Mouse (Mus musculus) C2C12 (cell line): Measurements from ENCODE around the gene Gart.

Source experiments
- CEBPB ChIP-seq: IDR thresholded peaks from one replicate; pipeline ENCODE4 v1.6.1; 2011; ENCODE audit warnings: low read depth, mild to moderate bottlenecking, control low read depth, moderate library complexity
- CTCF ChIP-seq: IDR thresholded peaks from one replicate; pipeline ENCODE4 v1.5.1; 2011; ENCODE audit not compliant: control insufficient read depth, insufficient read depth, insufficient read length
- FOSL1 ChIP-seq: IDR thresholded peaks from one replicate; pipeline ENCODE4 v1.8.0; 2011; ENCODE audit warnings: mild to moderate bottlenecking, low read length; ENCODE audit not compliant: poor library complexity, insufficient read depth, severe bottlenecking
- MAX ChIP-seq: IDR thresholded peaks from one replicate; pipeline ENCODE4 v1.6.1; 2011; ENCODE audit warnings: mild to moderate bottlenecking, control low read depth
- MYOD1 ChIP-seq: IDR thresholded peaks from one replicate; pipeline ENCODE4 v1.6.1; 2011; ENCODE audit warnings: low read depth; ENCODE audit not compliant: control insufficient read depth, insufficient read length
- MYOG ChIP-seq: IDR thresholded peaks from one replicate; pipeline ENCODE4 v1.6.1; 2011; ENCODE audit not compliant: control insufficient read depth, insufficient read length; ENCODE audit errors: extremely low read depth
- USF1 ChIP-seq: IDR thresholded peaks from one replicate; pipeline ENCODE4 v1.6.1; 2011; ENCODE audit warnings: low read depth, mild to moderate bottlenecking, control low read depth, moderate library complexity

GRCm38 (mm10) chr16:91628673-91629072 is 18.1 kb downstream of the Gart start:
- TF ChIP-seq CTCF (no peak), MYOD1 (no peak), CEBPB (no peak), USF1 (no peak), MAX (no peak), MYOG (no peak), FOSL1 (no peak)
